Mouse (Mus musculus) liver, adult 2 months (tissue): ENCODE results near the gene Ezh1. TPM values are rescaled to one million over a fixed set of nuclear protein-coding genes. Genes with fewer than 3 reads are reported as not detected.

Experiments used
- DNase-seq: peaks from one replicate; pipeline ENCODE4 v3.0.0-alpha.2; 2011; ENCODE audit warnings: low read depth, low spot score; ENCODE audit errors: extremely low read depth
- H3K27ac ChIP-seq: fragments of 200-500 bp; replicated peaks from 2 replicates; pipeline ENCODE4 v1.5.1; 2012; ENCODE audit warnings: low read depth, mild to moderate bottlenecking, control low read depth, inconsistent platforms, low read length; ENCODE audit not compliant: insufficient read depth
- H3K27me3 ChIP-seq: fragments of 200-500 bp; 2 replicates; pipeline ENCODE4 v1.6.1; 2012; ENCODE audit warnings: mild to moderate bottlenecking, moderate library complexity, low read length, inconsistent platforms; ENCODE audit not compliant: control insufficient read depth, insufficient read depth
- H3K36me3 ChIP-seq: fragments of 200-500 bp; 2 replicates; pipeline ENCODE4 v1.6.1; 2012; ENCODE audit warnings: low read length, inconsistent platforms; ENCODE audit not compliant: control insufficient read depth, insufficient read depth
- H3K4me1 ChIP-seq: fragments of 200-500 bp; 2 replicates; pipeline ENCODE4 v1.6.1; 2011; ENCODE audit warnings: low read length; ENCODE audit not compliant: control insufficient read depth, insufficient read depth
- H3K4me3 ChIP-seq: fragments of 200-500 bp; 2 replicates; pipeline ENCODE4 v1.5.1; 2011; ENCODE audit warnings: low read depth, mild to moderate bottlenecking, control low read depth, low read length, moderate library complexity; ENCODE audit not compliant: insufficient read depth
- H3K79me2 ChIP-seq: fragments of 200-500 bp; 2 replicates; pipeline ENCODE4 v1.6.1; 2012; ENCODE audit warnings: inconsistent platforms, mild to moderate bottlenecking, low read length, moderate library complexity; ENCODE audit not compliant: control insufficient read depth, insufficient read depth
- H3K9ac ChIP-seq: fragments of 200-500 bp; 2 replicates; pipeline ENCODE4 v1.6.1; 2012; ENCODE audit warnings: low read depth, mild to moderate bottlenecking, control low read depth, inconsistent platforms, low read length
- CTCF ChIP-seq: fragments of 200-500 bp; IDR thresholded peaks from 2 replicates; pipeline ENCODE4 v1.5.1; 2011; ENCODE audit warnings: low read depth, low read length, control low read depth
- POLR2A ChIP-seq: fragments of 200-500 bp; IDR thresholded peaks from 2 replicates; pipeline ENCODE4 v1.6.1; 2011; ENCODE audit warnings: low read length, control low read depth; ENCODE audit not compliant: insufficient read depth; ENCODE audit errors: extremely low read depth
- WGBS: fragments of 180-500 bp; shearing (Covaris S2); methylation state at CpG from one replicate; pipeline ENCODE4 v1.1.7; 2018; 5-methylcytosine and 5-hydroxymethylcytosine counted together
- polyA plus RNA-seq: library from polyadenylated mRNA; depleted of rRNA; stranded (reverse); fragments of >200 nt; gene quantifications from 2 replicates; pipeline ENCODE4 v1.2.3, GENCODE M21; 2012
- total RNA-seq: library from RNA; depleted of rRNA; stranded (reverse); fragments of >200 nt; gene quantifications from 2 replicates; pipeline ENCODE4 v1.2.3, GENCODE M21; 2014

The Ezh1 gene
- total and polyA plus RNA-seq, 2 experiments: 9.2 to 10.5 TPM

- TF ChIP-seq CTCF (0 out of 2 replicates have a peak, but pooled peaks have one; percentile 9), POLR2A (no peak)
- Histone ChIP-seq H3K27me3 (no peaks in the 10 kb centered on the region), H3K27ac (no peak within 1 kb of the TSS), H3K9ac (peak within 1 kb of the TSS; percentile 77), H3K4me3 (peak within 1 kb of the TSS; percentile 63; the same call in 1 of the 2 replicates), H3K36me3 (no peaks in the 10 kb centered on the region), H3K4me1 (peaks cover 15% of the 10 kb centered on the region), H3K79me2 (peaks cover 4% of the 10 kb centered on the region; the same call in 1 of the 2 replicates)
- no peak for DNase-seq
- WGBS: 41% methylated on average over 14 of the region's 14 CpGs
Observed at GRCm38 (mm10) chr11:101174851-101175628, 51.2 kb downstream of the Ezh1 start, which contains the start of gene Ccr10. Gene Ccr10 (minus strand): TSS chr11:101175443.

GRCm38 (mm10) chr11:101174389-101174745, 51.9 kb downstream of the Ezh1 start:
- TF ChIP-seq CTCF (no peak), POLR2A (no peak)
- Histone ChIP-seq H3K27ac (no peak overlapping the region), H3K36me3 (no peaks in the 10 kb centered on the region), H3K27me3 (no peaks in the 10 kb centered on the region), H3K79me2 (peaks cover 9% of the 10 kb centered on the region; the same call in 1 of the 2 replicates), H3K4me1 (peaks cover 21% of the 10 kb centered on the region), H3K4me3 (peak overlapping the region; percentile 63; the same call in 1 of the 2 replicates), H3K9ac (peak overlapping the region; percentile 77)
- no peak for DNase-seq
- 41% methylated on average over 9 of the region's 9 CpGs for WGBS

- 7% methylated on average over 61 of the region's 61 CpGs for WGBS
- peak; percentile 64 for DNase-seq
- Histone ChIP-seq H3K4me1 (peaks cover 22% of the 10 kb centered on the region), H3K4me3 (peak overlapping the region; percentile 63), H3K79me2 (peaks cover 12% of the 10 kb centered on the region; the same call in 1 of the 2 replicates), H3K27ac (peak overlapping the region; percentile 56), H3K9ac (peak overlapping the region; percentile 77), H3K27me3 (no peaks in the 10 kb centered on the region), H3K36me3 (no peaks in the 10 kb centered on the region)
- TF ChIP-seq CTCF (peak; percentile 88), POLR2A (0 out of 2 replicates have a peak, but pooled peaks have one; percentile 3)
Observed at GRCm38 (mm10) chr11:101173631-101174388, 52.5 kb downstream of the Ezh1 start.

- H3K36me3 ChIP-seq: no peaks in the 10 kb centered on the region; the same call in 1 of the 2 replicates
Observed at GRCm38 (mm10) chr11:101173112-101173511, 53.2 kb downstream of the Ezh1 start.

GRCm38 (mm10) chr11:101172434-101172815, 53.8 kb downstream of the Ezh1 start:
- 10% methylated on average over 5 of the region's 5 CpGs for WGBS
- Histone ChIP-seq H3K79me2 (peaks cover 12% of the 10 kb centered on the region; the same call in 1 of the 2 replicates), H3K27ac (peak overlapping the region; percentile 90), H3K9ac (peak overlapping the region; percentile 80), H3K36me3 (peaks cover 5% of the 10 kb centered on the region; the same call in 1 of the 2 replicates), H3K27me3 (no peaks in the 10 kb centered on the region), H3K4me3 (peak overlapping the region; percentile 69), H3K4me1 (peaks cover 22% of the 10 kb centered on the region)
- DNase-seq: no peak
- TF ChIP-seq POLR2A (no peak), CTCF (no peak)

More at GRCm38 (mm10) chr11:101173112-101173511, 53.2 kb downstream of the Ezh1 start:
- Histone ChIP-seq H3K79me2 (peaks cover 12% of the 10 kb centered on the region; the same call in 1 of the 2 replicates), H3K4me1 (peaks cover 22% of the 10 kb centered on the region), H3K27me3 (no peaks in the 10 kb centered on the region), H3K4me3 (no peak overlapping the region), H3K27ac (no peak overlapping the region), H3K9ac (no peak overlapping the region)
- TF ChIP-seq POLR2A (no peak), CTCF (no peak)
- peak; percentile 61 for DNase-seq
- 14% methylated on average over 11 of the region's 11 CpGs for WGBS
